Mouse (Mus musculus) cortical plate, adult 2 months (tissue): ENCODE measurements around the gene Celsr2. TPM values are rescaled to one million over a fixed set of nuclear protein-coding genes. Genes with fewer than 3 reads are reported as not detected.
A peak's percentile ranks its signal among the peaks of the same experiment; 100 is the strongest.

Experiments
- H3K27ac ChIP-seq: fragments of 200-500 bp; 2 replicates; pipeline ENCODE4 v1.5.1; 2012; ENCODE audit warnings: low read length, control low read depth, inconsistent platforms; ENCODE audit not compliant: insufficient read depth
- H3K4me1 ChIP-seq: fragments of 200-500 bp; 2 replicates; pipeline ENCODE4 v1.6.1; 2011; ENCODE audit warnings: low read length; ENCODE audit not compliant: control insufficient read depth, insufficient read depth
- H3K4me3 ChIP-seq: fragments of 200-500 bp; 2 replicates; pipeline ENCODE4 v1.5.1; 2011; ENCODE audit warnings: mild to moderate bottlenecking, low read length, control low read depth; ENCODE audit not compliant: insufficient read depth
- CTCF ChIP-seq: fragments of 200-500 bp; IDR thresholded peaks from 2 replicates; pipeline ENCODE4 v1.5.1; 2011; ENCODE audit warnings: mild to moderate bottlenecking, control low read depth, low read length; ENCODE audit not compliant: insufficient read depth; ENCODE audit errors: extremely low read depth
- POLR2A ChIP-seq: fragments of 200-500 bp; IDR thresholded peaks from 2 replicates; pipeline ENCODE4 v1.6.1; 2011; ENCODE audit warnings: mild to moderate bottlenecking, low read length, control low read depth; ENCODE audit not compliant: insufficient read depth; ENCODE audit errors: extremely low read depth
- polyA plus RNA-seq: library from polyadenylated mRNA; depleted of rRNA; stranded (reverse); fragments of >200 nt; gene quantifications from 2 replicates; pipeline ENCODE4 v1.2.3, GENCODE M21; 2012; rRNA removed

The Celsr2 gene
- 60.0 and 61.5 TPM in 2 replicates for polyA plus RNA-seq

GRCm38 (mm10) chr3:108414857-108415830, at the start of gene Celsr2:
Celsr2 (minus strand) TSS chr3:108415552.
- Histone ChIP-seq H3K27ac (peak within 1 kb of the TSS; percentile 84; the same call in 1 of the 2 replicates), H3K4me1 (peaks cover 13% of the 10 kb centered on the region), H3K4me3 (peak within 1 kb of the TSS; percentile 65)
- no peak for TF ChIP-seq POLR2A
- no peak for TF ChIP-seq CTCF

GRCm38 (mm10) chr3:108458866-108459265, 43.5 kb upstream of the Celsr2 start:
- Histone ChIP-seq H3K4me3 (no peak overlapping the region), H3K27ac (no peak overlapping the region), H3K4me1 (no peaks in the 10 kb centered on the region)
- TF ChIP-seq POLR2A, result no peak

GRCm38 (mm10) chr3:108458380-108458779, 43.0 kb upstream of the Celsr2 start:
- TF ChIP-seq CTCF, result no peak
- no peak for TF ChIP-seq POLR2A
- no peaks in the 10 kb centered on the region for H3K4me1 ChIP-seq
- H3K4me3 ChIP-seq, result no peak overlapping the region
- no peak overlapping the region for H3K27ac ChIP-seq

- H3K4me1 ChIP-seq, result no peaks in the 10 kb centered on the region
- no peak overlapping the region for H3K4me3 ChIP-seq
- H3K27ac ChIP-seq, result no peak overlapping the region
- TF ChIP-seq POLR2A, result no peak
- TF ChIP-seq CTCF, result no peak
Observed at GRCm38 (mm10) chr3:108454172-108454571, 38.8 kb upstream of the Celsr2 start.

- TF ChIP-seq POLR2A, result no peak
- TF ChIP-seq CTCF, result no peak
- H3K4me3 ChIP-seq, result no peak overlapping the region
- no peaks in the 10 kb centered on the region for H3K4me1 ChIP-seq
- H3K27ac ChIP-seq, result no peak overlapping the region
Observed at GRCm38 (mm10) chr3:108451969-108452368, 36.6 kb upstream of the Celsr2 start.

GRCm38 (mm10) chr3:108445366-108445705, 30.0 kb upstream of the Celsr2 start:
- TF ChIP-seq CTCF, result no peak
- no peak for TF ChIP-seq POLR2A
- Histone ChIP-seq H3K4me1 (peaks cover 4% of the 10 kb centered on the region), H3K27ac (no peak overlapping the region), H3K4me3 (peak overlapping the region; percentile 69)

GRCm38 (mm10) chr3:108444698-108445365, 29.5 kb upstream of the Celsr2 start, which contains the start of gene Sars:
Sars (minus strand) TSS chr3:108445209.
- H3K4me3 ChIP-seq, result peak within 1 kb of the TSS; percentile 69
- TF ChIP-seq POLR2A, result peak; percentile 70
- TF ChIP-seq CTCF, result no peak
- H3K27ac ChIP-seq, result peak within 1 kb of the TSS; percentile 61
- H3K4me1 ChIP-seq, result peaks cover 4% of the 10 kb centered on the region

GRCm38 (mm10) chr3:108444029-108444428, 28.7 kb upstream of the Celsr2 start:
- Histone ChIP-seq H3K4me1 (peaks cover 5% of the 10 kb centered on the region), H3K27ac (peak overlapping the region; percentile 38), H3K4me3 (peak overlapping the region; percentile 69)
- TF ChIP-seq CTCF (no peak), POLR2A (no peak)

- Histone ChIP-seq H3K4me1 (peaks cover 2% of the 10 kb centered on the region; the same call in 1 of the 2 replicates), H3K27ac (no peak overlapping the region), H3K4me3 (no peak overlapping the region)
- no peak for TF ChIP-seq CTCF
Observed at GRCm38 (mm10) chr3:108436380-108436714, 21.0 kb upstream of the Celsr2 start.

GRCm38 (mm10) chr3:108435701-108436379, 20.5 kb upstream of the Celsr2 start:
- no peak for TF ChIP-seq CTCF
- no peak for TF ChIP-seq POLR2A
- H3K4me1 ChIP-seq, result 0 out of 2 replicates have a peak, but pooled peaks cover 2% of the 10 kb centered on the region
- H3K4me3 ChIP-seq, result no peak overlapping the region
- H3K27ac ChIP-seq, result no peak overlapping the region
